Mouse (Mus musculus) forebrain, embryonic 15.5 days (tissue): Measurements from ENCODE around the gene Zmynd15. TPM values are rescaled to one million over a fixed set of nuclear protein-coding genes. Genes with fewer than 3 reads are reported as not detected.
"Not testable (repeated sequence)": the region's sequence is repeated elsewhere in the genome, so short reads cannot be mapped to it uniquely, and the experiment has no call there.

Source experiments
- ATAC-seq: fragments of 200-750 bp; cut with Nextera tagmentation; replicated peaks from 2 replicates; pipeline ENCODE4 v1.8.0; 2017; ENCODE audit warnings: mild to moderate bottlenecking, moderate TSS enrichment, moderate library complexity
- H3K27ac ChIP-seq: fragments of 300-500 bp; sonication (generic); replicated peaks from 2 replicates; pipeline ENCODE4 v1.5.1; 2015; ENCODE audit warnings: mild to moderate bottlenecking, inconsistent platforms
- H3K27me3 ChIP-seq: fragments of 300-500 bp; sonication (generic); 2 replicates; pipeline ENCODE4 v1.6.1; 2015; ENCODE audit warnings: inconsistent platforms
- H3K36me3 ChIP-seq: fragments of 300-500 bp; sonication (generic); 2 replicates; pipeline ENCODE4 v1.6.1; 2015; ENCODE audit warnings: mild to moderate bottlenecking, inconsistent platforms
- H3K4me1 ChIP-seq: fragments of 300-500 bp; sonication (generic); 2 replicates; pipeline ENCODE4 v1.6.1; 2015; ENCODE audit warnings: inconsistent platforms
- H3K4me2 ChIP-seq: fragments of 300-500 bp; sonication (generic); replicated peaks from 2 replicates; pipeline ENCODE4 v1.6.1; 2015; ENCODE audit warnings: mild to moderate bottlenecking, inconsistent platforms
- H3K4me3 ChIP-seq: fragments of 300-500 bp; sonication (generic); 2 replicates; pipeline ENCODE4 v1.5.1; 2015; ENCODE audit warnings: mild to moderate bottlenecking, inconsistent platforms
- H3K9ac ChIP-seq: fragments of 300-500 bp; sonication (generic); replicated peaks from 2 replicates; pipeline ENCODE4 v1.6.1; 2015; ENCODE audit warnings: mild to moderate bottlenecking, inconsistent platforms
- H3K9me3 ChIP-seq: fragments of 300-500 bp; sonication (generic); 2 replicates; pipeline ENCODE4 v1.6.1; 2016; ENCODE audit warnings: inconsistent platforms
- WGBS: fragments of 180-500 bp; shearing (Covaris S2); methylation state at CpG from one replicate; pipeline ENCODE4 v1.1.7; 2015; ENCODE audit warnings: mixed read lengths; 5-methylcytosine and 5-hydroxymethylcytosine counted together
- polyA plus RNA-seq: library from polyadenylated mRNA; unstranded; fragments of >200 nt; fragmentation: Nextera tagmentation; extraction: Ambion mirVana; gene quantifications from 2 replicates; pipeline ENCODE4 v1.2.1, GENCODE M21; 2015

Gene Zmynd15
- polyA plus RNA-seq = 0.52 and 0.56 TPM in 2 replicates

DNA sequence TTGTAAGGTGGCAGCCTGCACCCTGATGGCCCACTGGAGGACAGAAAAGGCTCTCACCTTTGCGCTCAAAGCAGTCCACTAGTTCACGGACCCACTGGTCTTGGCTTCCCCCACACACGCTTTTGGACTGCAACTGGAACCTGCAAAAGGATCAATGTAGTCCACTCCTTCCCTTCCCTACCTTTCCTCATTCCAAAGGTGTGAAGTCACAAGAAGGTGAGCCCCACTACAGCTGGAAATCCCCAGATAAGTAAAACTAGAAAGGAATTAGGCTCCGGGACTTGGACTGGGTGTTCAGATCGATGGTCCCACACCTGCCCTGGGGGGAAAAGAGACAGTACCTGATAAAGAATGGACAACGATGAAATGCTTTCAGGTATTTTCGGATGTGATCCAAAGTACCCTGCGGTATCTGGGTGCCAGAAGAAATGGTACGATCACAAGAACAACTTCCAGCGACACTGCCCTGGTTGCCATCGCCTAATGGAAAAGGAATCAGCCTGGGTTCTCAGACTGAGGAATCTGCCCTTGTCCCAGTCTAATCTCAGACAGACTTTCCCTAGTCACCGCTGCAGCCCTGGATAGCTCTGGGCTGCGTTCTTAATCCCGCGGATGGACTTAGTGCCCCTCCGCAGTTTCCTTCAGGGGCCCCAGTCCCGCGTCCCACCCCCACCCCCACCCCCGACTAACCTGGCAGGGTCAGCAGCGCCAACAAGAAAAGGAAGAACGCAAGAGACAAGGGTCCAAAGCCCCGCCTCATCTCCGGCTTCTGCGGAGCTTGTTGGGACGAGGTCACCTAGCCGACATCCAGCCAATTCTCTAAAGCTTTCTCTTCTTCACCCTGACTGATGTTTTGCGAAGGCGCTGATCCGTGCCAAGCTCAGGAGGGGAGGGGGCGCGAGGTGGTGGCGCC is at the start of gene Zmynd15:
Zmynd15 (plus strand) TSS at position 746 of the 913 bp plus-strand sequence.
- Histone ChIP-seq H3K4me2 (peak within 1 kb of the TSS; percentile 74), H3K9me3 (no peaks in the 10 kb centered on the region), H3K9ac (peak within 1 kb of the TSS; percentile 36), H3K27ac (no peak within 1 kb of the TSS), H3K4me1 (peaks cover 10% of the 10 kb centered on the region), H3K4me3 (peak within 1 kb of the TSS; percentile 40), H3K36me3 (no peaks in the 10 kb centered on the region), H3K27me3 (peaks cover 30% of the 10 kb centered on the region)
- 19% methylated on average over 32 of the region's 32 CpGs for WGBS
- no peak for ATAC-seq

DNA sequence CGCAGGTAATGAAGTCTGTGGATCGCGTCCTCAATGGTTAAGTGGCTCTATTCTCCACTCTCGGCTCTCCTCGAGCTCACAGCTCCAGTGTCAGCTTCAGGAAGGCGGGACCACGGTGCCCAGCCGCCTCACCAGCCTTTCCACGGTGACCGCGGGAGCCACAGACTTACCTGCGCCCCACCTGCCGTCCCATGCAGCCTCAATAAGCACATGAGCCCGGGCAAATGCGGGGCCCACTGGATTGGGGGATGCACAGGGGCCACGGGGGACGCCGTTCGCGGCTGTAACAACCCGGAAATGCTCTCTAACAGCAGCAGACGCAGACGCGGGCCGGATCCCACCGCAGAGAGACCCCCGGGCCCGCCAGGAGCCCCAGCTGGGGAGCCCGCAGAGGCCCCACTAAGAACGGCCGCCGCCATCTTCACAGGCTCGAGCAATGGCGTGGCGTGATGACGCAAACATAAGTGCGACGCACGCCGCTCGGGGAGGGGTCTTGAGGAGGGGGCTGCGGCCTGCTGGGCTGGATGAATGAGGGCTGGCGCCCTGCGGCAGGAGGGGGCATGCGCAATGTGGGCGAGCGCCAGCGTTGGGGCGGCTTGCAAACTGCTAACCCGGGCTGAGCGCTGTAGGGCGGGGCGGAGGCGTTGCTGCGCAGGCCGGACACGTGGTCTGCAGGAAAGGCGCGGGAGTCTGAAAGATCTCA is 49.5 kb upstream of the Zmynd15 start, which contains the start of gene Pelp1:
Pelp1 (minus strand) TSS at position 438 of the 703 bp plus-strand sequence.
- Histone ChIP-seq H3K36me3 (peaks cover 8% of the 10 kb centered on the region), H3K9ac (peak within 1 kb of the TSS; percentile 98), H3K9me3 (no peaks in the 10 kb centered on the region), H3K27me3 (no peaks in the 10 kb centered on the region), H3K27ac (peak within 1 kb of the TSS; percentile 82), H3K4me1 (peaks cover 31% of the 10 kb centered on the region), H3K4me2 (peak within 1 kb of the TSS; percentile 91), H3K4me3 (peak within 1 kb of the TSS; percentile 95)
- WGBS = under 1% methylated on average over 59 of the region's 59 CpGs
- ATAC-seq = peak; percentile 99

GRCm38 (mm10) chr11:70410297-70410643 is 49.0 kb upstream of the Zmynd15 start:
- Histone ChIP-seq H3K9ac (peak overlapping the region; percentile 98), H3K27me3 (no peaks in the 10 kb centered on the region), H3K36me3 (peaks cover 4% of the 10 kb centered on the region), H3K4me1 (peaks cover 31% of the 10 kb centered on the region), H3K9me3 (no peaks in the 10 kb centered on the region), H3K4me2 (peak overlapping the region; percentile 91), H3K27ac (peak overlapping the region; percentile 82), H3K4me3 (peak overlapping the region; percentile 95)
- ATAC-seq = no peak
- 60% methylated on average over 6 of the region's 6 CpGs for WGBS

DNA sequence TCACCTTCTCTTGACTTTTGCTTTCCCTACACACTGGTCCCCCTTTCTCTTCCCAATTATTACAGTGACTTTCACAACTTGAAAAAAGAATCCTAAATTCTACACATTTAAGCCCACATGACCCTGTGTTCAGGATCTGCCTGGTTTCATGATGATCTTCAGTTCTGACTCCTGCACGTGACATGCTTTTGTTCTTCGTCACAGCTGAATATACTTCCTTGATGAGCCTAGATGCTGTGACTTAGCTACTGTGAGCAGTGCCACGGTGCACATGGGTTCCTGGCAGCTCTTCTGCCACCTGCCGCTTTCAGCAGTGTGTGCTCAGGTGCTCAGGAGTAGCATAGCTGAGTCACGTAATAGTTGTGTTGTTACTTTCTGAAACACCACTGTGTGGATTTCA is 46.6 kb upstream of the Zmynd15 start:
- H3K9me3 ChIP-seq = no peaks in the 10 kb centered on the region
- 74% methylated on average over 5 of the region's 5 CpGs for WGBS
- no peak for ATAC-seq
- peaks cover 24% of the 10 kb centered on the region for H3K4me1 ChIP-seq
- H3K27ac ChIP-seq = no peak overlapping the region
- no peak overlapping the region for H3K4me3 ChIP-seq
- no peaks in the 10 kb centered on the region for H3K36me3 ChIP-seq
- H3K4me2 ChIP-seq = no peak overlapping the region
- no peak overlapping the region for H3K9ac ChIP-seq
- no peaks in the 10 kb centered on the region for H3K27me3 ChIP-seq

GRCm38 (mm10) chr11:70413961-70414360 is 45.3 kb upstream of the Zmynd15 start:
- H3K27ac ChIP-seq = no peak overlapping the region
- no peak overlapping the region for H3K4me2 ChIP-seq
- H3K9me3 ChIP-seq = no peaks in the 10 kb centered on the region
- H3K27me3 ChIP-seq = no peaks in the 10 kb centered on the region
- H3K36me3 ChIP-seq = no peaks in the 10 kb centered on the region
- WGBS = 5% methylated on average over 3 of the region's 3 CpGs
- no peak overlapping the region for H3K4me3 ChIP-seq
- peaks cover 10% of the 10 kb centered on the region for H3K4me1 ChIP-seq
- no peak overlapping the region for H3K9ac ChIP-seq
- no peak for ATAC-seq

GRCm38 (mm10) chr11:70418199-70418598 is 41.0 kb upstream of the Zmynd15 start:
- H3K27ac ChIP-seq = no peak overlapping the region
- no peak overlapping the region for H3K4me2 ChIP-seq
- WGBS = 67% methylated on average over 4 of the region's 4 CpGs
- H3K4me3 ChIP-seq = no peak overlapping the region
- no peaks in the 10 kb centered on the region for H3K36me3 ChIP-seq
- no peak overlapping the region for H3K9ac ChIP-seq
- no peaks in the 10 kb centered on the region for H3K9me3 ChIP-seq
- H3K27me3 ChIP-seq = no peaks in the 10 kb centered on the region
- no peak for ATAC-seq
- no peaks in the 10 kb centered on the region for H3K4me1 ChIP-seq

- H3K27ac ChIP-seq = no peak overlapping the region
- H3K36me3 ChIP-seq = no peaks in the 10 kb centered on the region
- H3K9ac ChIP-seq = no peak overlapping the region
- no peaks in the 10 kb centered on the region for H3K27me3 ChIP-seq
- H3K4me3 ChIP-seq = no peak overlapping the region
- WGBS = 74% methylated on average over 5 of the region's 5 CpGs
- no peak for ATAC-seq
- no peak overlapping the region for H3K4me2 ChIP-seq
- no peaks in the 10 kb centered on the region for H3K9me3 ChIP-seq
- H3K4me1 ChIP-seq = no peaks in the 10 kb centered on the region
Observed at GRCm38 (mm10) chr11:70419486-70419885, 39.7 kb upstream of the Zmynd15 start.

DNA sequence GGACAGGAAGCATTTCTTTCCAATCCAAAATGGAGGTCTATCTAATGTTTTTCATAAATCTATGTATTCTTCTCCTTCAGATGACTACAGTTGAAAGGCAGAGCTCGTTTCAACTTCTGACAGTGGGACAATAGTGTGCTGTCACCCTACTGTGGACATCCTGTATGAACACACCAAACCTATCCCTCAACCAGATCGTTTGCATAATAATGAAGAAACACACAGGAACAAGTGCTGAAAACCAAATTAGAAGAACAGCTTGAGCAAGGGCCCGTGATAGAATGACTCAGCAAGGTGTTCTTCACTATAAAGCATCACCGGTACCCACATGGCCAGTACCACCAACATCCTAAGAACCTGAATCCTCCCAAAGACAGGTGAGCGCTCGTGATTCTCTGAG is 32.6 kb upstream of the Zmynd15 start:
- H3K27me3 ChIP-seq, H3K36me3 ChIP-seq, H3K4me3 ChIP-seq, H3K4me1 ChIP-seq, H3K4me2 ChIP-seq, ATAC-seq, H3K27ac ChIP-seq, H3K9me3 ChIP-seq, H3K9ac ChIP-seq: not testable (repeated sequence)
- WGBS = 62% methylated on average over 6 of the region's 6 CpGs

GRCm38 (mm10) chr11:70431574-70431973 is 27.7 kb upstream of the Zmynd15 start:
- Histone ChIP-seq H3K4me1 (peaks cover 29% of the 10 kb centered on the region), H3K9me3 (no peaks in the 10 kb centered on the region), H3K9ac (peak overlapping the region; percentile 84), H3K27ac (peak overlapping the region; percentile 94), H3K4me2 (peak overlapping the region; percentile 73), H3K36me3 (peaks cover 8% of the 10 kb centered on the region), H3K4me3 (peak overlapping the region; percentile 73), H3K27me3 (no peaks in the 10 kb centered on the region)
- no peak for ATAC-seq
- 22% methylated on average over 5 of the region's 5 CpGs for WGBS

- peak within 1 kb of the TSS; percentile 73 for H3K4me2 ChIP-seq
- H3K27me3 ChIP-seq = no peaks in the 10 kb centered on the region
- H3K9me3 ChIP-seq = no peaks in the 10 kb centered on the region
- peak within 1 kb of the TSS; percentile 73 for H3K4me3 ChIP-seq
- H3K36me3 ChIP-seq = peaks cover 14% of the 10 kb centered on the region
- peak within 1 kb of the TSS; percentile 84 for H3K9ac ChIP-seq
- 1% methylated on average over 72 of the region's 75 CpGs for WGBS
- peak; percentile 97 for ATAC-seq
- peaks cover 29% of the 10 kb centered on the region for H3K4me1 ChIP-seq
- peak within 1 kb of the TSS; percentile 94 for H3K27ac ChIP-seq
Observed at GRCm38 (mm10) chr11:70432048-70432894, 27.0 kb upstream of the Zmynd15 start, which contains the start of gene Arrb2. Gene Arrb2 (plus strand): TSS chr11:70432635.

- Histone ChIP-seq H3K9me3 (no peaks in the 10 kb centered on the region), H3K4me2 (peak overlapping the region; percentile 73), H3K4me3 (peak overlapping the region; percentile 73), H3K4me1 (peaks cover 29% of the 10 kb centered on the region), H3K9ac (peak overlapping the region; percentile 84), H3K27ac (peak overlapping the region; percentile 94), H3K27me3 (no peaks in the 10 kb centered on the region), H3K36me3 (peaks cover 21% of the 10 kb centered on the region)
- peak; percentile 44; the same call in 1 of the 2 replicates for ATAC-seq
- 7% methylated on average over 15 of the region's 15 CpGs for WGBS
Observed at GRCm38 (mm10) chr11:70432895-70433568, 26.2 kb upstream of the Zmynd15 start.
